ENCODE assay signal across 9 mouse cellular contexts in the genomic region with DNA sequence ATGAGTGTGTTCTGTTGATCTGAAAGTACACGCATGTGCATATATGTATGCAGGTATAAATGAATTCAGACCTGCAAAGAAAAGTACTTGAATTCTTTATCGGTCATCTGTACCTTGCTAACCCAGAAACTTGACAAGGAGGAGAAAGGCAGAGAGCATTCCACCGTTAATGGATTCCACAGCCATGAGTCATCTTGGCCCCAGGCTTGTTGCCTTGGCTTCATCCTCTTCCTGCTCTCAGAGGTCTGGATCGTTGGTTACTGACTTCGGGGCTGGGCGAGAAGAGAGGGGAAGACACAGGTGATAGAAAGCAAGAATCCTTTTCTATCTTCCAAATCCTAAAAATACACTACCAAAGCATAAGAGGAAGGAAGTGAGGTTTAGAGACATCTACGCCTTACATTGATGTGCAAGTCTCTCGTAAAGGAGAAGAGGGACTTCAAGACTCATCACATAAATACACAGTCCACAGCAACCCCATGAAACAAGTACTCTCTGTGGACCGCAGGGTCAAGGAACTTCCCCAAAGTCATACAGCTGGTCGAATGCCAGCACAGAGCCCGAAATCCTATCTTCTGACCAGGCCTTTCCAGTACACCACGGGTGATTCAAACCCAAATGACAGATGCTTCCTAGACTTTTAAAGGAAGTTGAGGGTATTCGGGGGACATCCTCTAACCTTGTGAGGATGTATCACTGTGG. TPM values are rescaled to one million over a fixed set of nuclear protein-coding genes. Genes with fewer than 3 reads are reported as not detected.
DNase-seq lines count a peak whose midpoint lies in the region; ATAC-seq lines count a peak whose summit lies in the region.
"Had no signal": no experiment of that assay in that cellular context is flagged by ENCODE, and none has a peak within 500 bp of the region (broad histone marks: within the 10 kb centered on the region; RNA-seq: fewer than 3 reads in every experiment).

No protein-coding gene starts in this region.

- no peak overlapping the region for H3K4me3 ChIP-seq in midbrain, embryonic 15.5 days
- H3K4me3 ChIP-seq in forebrain, embryonic 16.5 days (replicated peaks; ENCODE audit: low read length), result no peak overlapping the region
- H3K4me3 ChIP-seq: liver, embryonic 13.5 days had no signal

- DNase-seq in urinary bladder, postnatal 14 days (ENCODE audit: low spot score), result peak; percentile 84
- no peak for DNase-seq in urinary bladder, adult 2 months (ENCODE audit: low spot score)
- peak; percentile 72 for DNase-seq in fibroblast of lung, adult 2 months (ENCODE audit: low read depth)
- DNase-seq in heart, postnatal 36 days, result peak; percentile 68 to 71
- DNase-seq in yolk sac, embryonic 10.5 days (ENCODE audit: low spot score), result peak; percentile 62
- no peak for DNase-seq in frontal cortex, postnatal 25 days (ENCODE audit: low spot score in 2 of 2)
- DNase-seq: liver, embryonic 13.5 days had no signal

- no peak overlapping the region for H3K27ac ChIP-seq in midbrain, embryonic 15.5 days
- H3K27ac ChIP-seq in forebrain, embryonic 16.5 days (ENCODE audit: low read length), result no peak overlapping the region
- H3K27ac ChIP-seq: liver, embryonic 13.5 days had no signal

- ATAC-seq in midbrain, embryonic 15.5 days (replicated peaks), result no peak
- ATAC-seq in forebrain, embryonic 16.5 days, result no peak

- H3K9me3 ChIP-seq in midbrain, embryonic 15.5 days, result no peaks in the 10 kb centered on the region
- no peaks in the 10 kb centered on the region for H3K9me3 ChIP-seq in forebrain, embryonic 16.5 days (ENCODE audit: control insufficient read depth, low read length)
- H3K9me3 ChIP-seq: liver, embryonic 13.5 days had no signal

- H3K4me2 ChIP-seq in midbrain, embryonic 15.5 days, result no peak overlapping the region
- H3K4me2 ChIP-seq in forebrain, embryonic 16.5 days (ENCODE audit: low read length), result no peak overlapping the region
- H3K4me2 ChIP-seq: liver, embryonic 13.5 days had no signal

- H3K4me1 ChIP-seq in midbrain, embryonic 15.5 days, result peaks cover 14% of the 10 kb centered on the region
- peaks cover 5% of the 10 kb centered on the region for H3K4me1 ChIP-seq in forebrain, embryonic 16.5 days (replicated peaks; ENCODE audit: control insufficient read depth, insufficient read depth, low read length)
- H3K4me1 ChIP-seq: liver, embryonic 13.5 days had no signal

- WGBS in midbrain, embryonic 15.5 days, result 89% methylated on average over 13 of the region's 13 CpGs
- WGBS in forebrain, embryonic 16.5 days, result 77% methylated on average over 13 of the region's 13 CpGs

- H3K36me3 ChIP-seq in midbrain, embryonic 15.5 days (replicated peaks), result no peaks in the 10 kb centered on the region
- H3K36me3 ChIP-seq in forebrain, embryonic 16.5 days (ENCODE audit: control insufficient read depth, insufficient read depth), result no peaks in the 10 kb centered on the region; the same call in 1 of the 2 replicates
- H3K36me3 ChIP-seq: liver, embryonic 13.5 days had no signal

- intact Hi-C loops in heart, postnatal 36 days (cut with DNase I), result loop anchor here (2.0 kb wide), 2 partner anchors 25 to 35 kb away; a partner anchor contains a TSS

- H3K27me3 ChIP-seq in midbrain, embryonic 15.5 days (replicated peaks), result no peaks in the 10 kb centered on the region
- H3K27me3 ChIP-seq in forebrain, embryonic 16.5 days (replicated peaks; ENCODE audit: control insufficient read depth, insufficient read depth, low read length), result no peaks in the 10 kb centered on the region
- H3K27me3 ChIP-seq: liver, embryonic 13.5 days had no signal

- H3K9ac ChIP-seq in midbrain, embryonic 15.5 days, result no peak overlapping the region
- no peak overlapping the region for H3K9ac ChIP-seq in forebrain, embryonic 16.5 days (replicated peaks; ENCODE audit: low read depth, low read length)
- H3K9ac ChIP-seq: liver, embryonic 13.5 days had no signal

RNA-seq across cellular contexts. Expression of a gene that starts 35.1 kb away (rescaled TPM):
- polyA plus RNA-seq in urinary bladder, adult 2 months (2012; rRNA removed), result 7.8 and 7.9 TPM in 2 replicates
- total RNA-seq in heart, postnatal 36 days (2021), result 1 to 10 TPM; 7.2 to 7.5 TPM
- 14.6 and 16.8 TPM in 2 replicates for polyA plus RNA-seq in midbrain, embryonic 15.5 days (2015; fragmentation: Nextera tagmentation; extraction: Ambion mirVana)
- 20.5 and 22.2 TPM in 2 replicates for polyA plus RNA-seq in forebrain, embryonic 16.5 days (2015; fragmentation: Nextera tagmentation; extraction: Ambion mirVana)

Comparison
In these comparisons a context has a peak if more than half of its experiments do, and no peak if none do; other contexts are left out.
1. DNase-seq: peak in urinary bladder, postnatal 14 days (single experiment), fibroblast of lung, adult 2 months (single experiment), heart, postnatal 36 days (2 of 2) and yolk sac, embryonic 10.5 days (single experiment); none in urinary bladder, adult 2 months (single experiment) and frontal cortex, postnatal 25 days (0 of 2).